Mouse (Mus musculus) megakaryocyte, embryonic 14.5 days (primary cell): Measurements from ENCODE around the gene P2rx5. TPM values are rescaled to one million over a fixed set of nuclear protein-coding genes. Genes with fewer than 3 reads are reported as not detected.

ENCODE experiments used
- H3K27me3 ChIP-seq: replicated peaks from 2 replicates; pipeline ENCODE3; 2012; ENCODE audit warnings: inconsistent platforms
- H3K36me3 ChIP-seq: replicated peaks from 2 replicates; pipeline ENCODE3; 2012; ENCODE audit warnings: low read length, inconsistent platforms, mixed read lengths
- H3K4me1 ChIP-seq: 2 replicates; pipeline ENCODE4 v1.6.1; 2012; ENCODE audit warnings: inconsistent platforms
- H3K4me3 ChIP-seq: replicated peaks from 2 replicates; pipeline ENCODE3; 2012; ENCODE audit warnings: moderate library complexity, mild to moderate bottlenecking, inconsistent platforms
- H3K9me3 ChIP-seq: 2 replicates; pipeline ENCODE4 v1.6.1; 2012; ENCODE audit warnings: inconsistent platforms
- FLI1 ChIP-seq: IDR thresholded peaks from 2 replicates; pipeline ENCODE4 v1.6.1; 2012; ENCODE audit warnings: low read length, inconsistent platforms, mixed read lengths
- GATA1 ChIP-seq: IDR thresholded peaks from 3 replicates; pipeline ENCODE4 v1.6.1; 2012; ENCODE audit warnings: mixed read lengths, low read length, inconsistent platforms, borderline replicate concordance
- polyA plus RNA-seq: library from polyadenylated mRNA; stranded (reverse); fragments of >175 nt; gene quantifications from 2 replicates; pipeline ENCODE4 v1.2.3, GENCODE M21; 2012; ENCODE audit warnings: low replicate concordance; ENCODE audit not compliant: insufficient read depth

Gene P2rx5
- polyA plus RNA-seq, 1 experiment = 0.55 TPM

GRCm38 (mm10) chr11:73169231-73169630 is 9.0 kb downstream of the P2rx5 start:
- no peak overlapping the region for H3K4me3 ChIP-seq
- no peak for TF ChIP-seq FLI1
- no peaks in the 10 kb centered on the region for H3K9me3 ChIP-seq
- peaks cover 2% of the 10 kb centered on the region for H3K27me3 ChIP-seq
- peaks cover 73% of the 10 kb centered on the region for H3K4me1 ChIP-seq
- H3K36me3 ChIP-seq = peaks cover 52% of the 10 kb centered on the region

- Histone ChIP-seq H3K9me3 (no peaks in the 10 kb centered on the region), H3K4me3 (no peak overlapping the region), H3K27me3 (no peaks in the 10 kb centered on the region), H3K36me3 (peaks cover 57% of the 10 kb centered on the region), H3K4me1 (peaks cover 61% of the 10 kb centered on the region)
- TF ChIP-seq GATA1 = no peak
- TF ChIP-seq FLI1 = no peak
These were observed 12.0 kb downstream of the P2rx5 start for GRCm38 (mm10) chr11:73172186-73172585.

- no peaks in the 10 kb centered on the region for H3K9me3 ChIP-seq
- peaks cover 50% of the 10 kb centered on the region for H3K36me3 ChIP-seq
- TF ChIP-seq FLI1 (no peak), GATA1 (no peak)
- no peaks in the 10 kb centered on the region for H3K27me3 ChIP-seq
- peaks cover 50% of the 10 kb centered on the region for H3K4me1 ChIP-seq
- H3K4me3 ChIP-seq = peak overlapping the region; percentile 99
These were observed 15.4 kb downstream of the P2rx5 start for GRCm38 (mm10) chr11:73175612-73176011.

GRCm38 (mm10) chr11:73176186-73176585 is 16.0 kb downstream of the P2rx5 start:
- TF ChIP-seq GATA1 = no peak
- TF ChIP-seq FLI1 = no peak
- Histone ChIP-seq H3K9me3 (no peaks in the 10 kb centered on the region), H3K36me3 (peaks cover 47% of the 10 kb centered on the region), H3K27me3 (no peaks in the 10 kb centered on the region), H3K4me1 (peaks cover 46% of the 10 kb centered on the region), H3K4me3 (peak overlapping the region; percentile 99)

- no peak for TF ChIP-seq GATA1
- TF ChIP-seq FLI1 = no peak
- no peaks in the 10 kb centered on the region for H3K9me3 ChIP-seq
- H3K4me1 ChIP-seq = peaks cover 39% of the 10 kb centered on the region
- H3K4me3 ChIP-seq = peak within 1 kb of the TSS; percentile 99
- H3K36me3 ChIP-seq = peaks cover 41% of the 10 kb centered on the region
- no peaks in the 10 kb centered on the region for H3K27me3 ChIP-seq
These were observed 16.6 kb downstream of the P2rx5 start, which contains the start of the genes Emc6 and Tax1bp3 for GRCm38 (mm10) chr11:73176608-73177508. Gene Emc6, minus strand, starts transcription at chr11:73177037. Gene Tax1bp3, plus strand, starts transcription at chr11:73177083.

GRCm38 (mm10) chr11:73177509-73177875 is 17.3 kb downstream of the P2rx5 start:
- TF ChIP-seq GATA1 (no peak), FLI1 (no peak)
- H3K4me3 ChIP-seq = peak overlapping the region; percentile 99
- H3K4me1 ChIP-seq = peaks cover 33% of the 10 kb centered on the region
- H3K27me3 ChIP-seq = no peaks in the 10 kb centered on the region
- H3K36me3 ChIP-seq = peaks cover 40% of the 10 kb centered on the region
- no peaks in the 10 kb centered on the region for H3K9me3 ChIP-seq

GRCm38 (mm10) chr11:73177895-73178294 is 17.7 kb downstream of the P2rx5 start:
- peaks cover 37% of the 10 kb centered on the region for H3K36me3 ChIP-seq
- no peaks in the 10 kb centered on the region for H3K27me3 ChIP-seq
- H3K9me3 ChIP-seq = no peaks in the 10 kb centered on the region
- no peak for TF ChIP-seq FLI1
- no peak for TF ChIP-seq GATA1
- H3K4me1 ChIP-seq = peaks cover 29% of the 10 kb centered on the region
- peak overlapping the region; percentile 99 for H3K4me3 ChIP-seq

GRCm38 (mm10) chr11:73185872-73186615 is 25.8 kb downstream of the P2rx5 start:
- no peak for TF ChIP-seq FLI1
- TF ChIP-seq GATA1 = no peak
- no peaks in the 10 kb centered on the region for H3K9me3 ChIP-seq
- peaks cover 5% of the 10 kb centered on the region for H3K4me1 ChIP-seq
- H3K36me3 ChIP-seq = peaks cover 88% of the 10 kb centered on the region
- H3K4me3 ChIP-seq = peak overlapping the region; percentile 53
- H3K27me3 ChIP-seq = no peaks in the 10 kb centered on the region

GRCm38 (mm10) chr11:73187231-73187630 is 27.0 kb downstream of the P2rx5 start:
- H3K27me3 ChIP-seq = no peaks in the 10 kb centered on the region
- no peak for TF ChIP-seq GATA1
- TF ChIP-seq FLI1 = no peak
- peaks cover 95% of the 10 kb centered on the region for H3K36me3 ChIP-seq
- H3K9me3 ChIP-seq = no peaks in the 10 kb centered on the region
- peaks cover 5% of the 10 kb centered on the region for H3K4me1 ChIP-seq
- H3K4me3 ChIP-seq = no peak overlapping the region

- Histone ChIP-seq H3K4me1 (peaks cover 35% of the 10 kb centered on the region), H3K4me3 (peak overlapping the region; percentile 11), H3K36me3 (peaks cover 74% of the 10 kb centered on the region), H3K9me3 (no peaks in the 10 kb centered on the region), H3K27me3 (no peaks in the 10 kb centered on the region)
- TF ChIP-seq FLI1 (no peak), GATA1 (no peak)
These were observed 32.8 kb downstream of the P2rx5 start for GRCm38 (mm10) chr11:73193047-73193446.
